Mouse (Mus musculus) retina, adult 2 months (tissue): ENCODE data around the gene Fam107b.

Source experiments
- DNase-seq: peaks from one replicate; pipeline ENCODE4 v3.0.0-alpha.2; 2012; ENCODE audit warnings: low read depth, low spot score

Fam107b gene

DNA sequence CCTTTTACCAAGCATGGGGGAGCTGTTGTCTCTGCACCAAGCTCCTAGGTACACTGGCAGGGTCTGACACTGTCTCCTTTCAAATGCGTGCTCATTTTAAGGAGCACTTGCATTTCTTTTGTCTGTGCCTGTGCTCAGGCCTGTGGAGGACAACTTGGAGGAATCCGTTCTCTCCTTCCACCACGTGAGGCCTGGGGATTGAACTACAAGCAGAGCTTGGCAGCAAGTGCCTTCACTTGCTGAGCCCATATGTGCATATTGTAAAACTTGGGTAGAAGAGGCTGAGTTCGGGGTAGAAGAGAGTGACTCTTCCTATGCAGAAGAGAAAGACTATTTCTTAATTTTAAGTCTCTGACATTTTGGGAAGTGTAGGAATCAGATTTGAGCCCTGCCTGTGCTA lies 202.8 kb downstream of the Fam107b start:
- DNase-seq = no peak

DNA sequence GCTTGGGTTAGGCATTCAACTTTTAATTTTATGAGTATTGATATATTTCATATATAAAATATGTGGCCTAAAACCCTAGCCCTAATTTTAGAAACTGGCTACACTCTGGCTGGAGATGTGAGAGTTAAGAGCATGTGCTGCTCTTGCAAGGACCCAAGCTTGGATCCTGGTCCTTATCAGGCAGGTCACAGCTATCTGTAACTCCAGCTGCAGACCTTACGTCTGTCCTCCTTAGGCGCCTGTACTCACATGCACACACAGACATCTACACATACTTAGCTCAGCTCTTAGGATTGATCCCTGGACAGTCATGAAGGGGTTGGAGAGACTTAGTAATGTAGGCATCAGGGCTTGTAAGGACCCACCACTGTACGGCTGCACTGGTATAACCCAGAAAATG lies 205.3 kb downstream of the Fam107b start:
- no peak for DNase-seq

GRCm38 (mm10) chr2:3776045-3776444 lies 205.8 kb downstream of the Fam107b start:
- DNase-seq = no peak

- no peak for DNase-seq
These were observed 207.4 kb downstream of the Fam107b start for GRCm38 (mm10) chr2:3777696-3778095.

- no peak for DNase-seq
These were observed 215.3 kb downstream of the Fam107b start for GRCm38 (mm10) chr2:3785546-3785945.

DNA sequence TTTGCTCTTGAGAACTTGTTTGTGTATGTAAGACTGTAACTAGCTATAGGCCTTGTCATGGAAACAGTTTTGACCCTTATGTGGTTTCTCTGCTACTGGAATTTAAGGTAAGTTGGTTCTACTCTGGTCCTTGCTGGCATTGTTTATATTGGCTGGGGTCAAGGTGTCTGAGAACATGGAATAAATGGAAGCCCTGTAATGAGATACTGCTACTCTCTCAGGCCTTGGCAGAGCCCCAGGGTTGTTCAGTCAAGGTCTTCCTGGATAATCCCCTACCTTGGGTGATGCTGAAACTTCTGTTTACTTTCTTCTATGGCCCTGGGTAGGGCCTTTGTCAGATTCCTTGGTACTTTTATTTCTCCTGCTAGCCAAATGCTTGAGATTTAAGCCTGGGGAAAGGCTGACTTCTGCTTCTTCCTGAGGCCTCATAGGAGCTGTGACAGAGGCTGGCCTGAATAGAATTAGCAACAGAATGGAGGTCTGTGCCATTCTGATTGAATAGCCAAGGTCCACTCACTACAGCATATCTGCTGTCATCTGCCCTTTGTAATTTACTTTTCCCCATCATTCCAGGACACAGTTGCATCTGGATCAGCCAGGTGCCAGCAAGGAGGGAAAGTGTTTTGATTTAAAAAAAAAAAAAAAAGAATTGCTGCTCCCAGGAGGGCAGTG lies 217.6 kb downstream of the Fam107b start:
- DNase-seq = no peak

- DNase-seq = no peak
These were observed 218.1 kb downstream of the Fam107b start for GRCm38 (mm10) chr2:3788424-3788786.

DNA sequence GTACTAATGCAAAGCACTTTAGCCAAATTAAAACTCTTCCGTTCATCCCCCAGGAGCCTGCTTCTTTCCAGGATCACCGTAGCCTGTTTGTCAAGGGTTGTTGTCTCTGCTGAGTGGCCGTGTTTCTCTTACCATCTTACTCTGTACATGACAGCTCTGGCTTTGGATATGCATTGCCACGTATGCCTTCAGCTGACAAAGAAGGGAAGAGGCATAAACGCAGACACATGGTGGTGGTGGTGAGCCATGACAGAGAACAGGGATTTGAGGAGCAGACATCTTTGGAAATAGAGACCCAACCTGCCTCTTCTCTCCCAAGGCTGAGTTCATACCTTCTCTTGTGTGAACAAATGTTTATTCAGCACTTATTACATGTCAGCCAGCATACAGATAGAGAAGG lies 226.3 kb downstream of the Fam107b start:
- no peak for DNase-seq

DNA sequence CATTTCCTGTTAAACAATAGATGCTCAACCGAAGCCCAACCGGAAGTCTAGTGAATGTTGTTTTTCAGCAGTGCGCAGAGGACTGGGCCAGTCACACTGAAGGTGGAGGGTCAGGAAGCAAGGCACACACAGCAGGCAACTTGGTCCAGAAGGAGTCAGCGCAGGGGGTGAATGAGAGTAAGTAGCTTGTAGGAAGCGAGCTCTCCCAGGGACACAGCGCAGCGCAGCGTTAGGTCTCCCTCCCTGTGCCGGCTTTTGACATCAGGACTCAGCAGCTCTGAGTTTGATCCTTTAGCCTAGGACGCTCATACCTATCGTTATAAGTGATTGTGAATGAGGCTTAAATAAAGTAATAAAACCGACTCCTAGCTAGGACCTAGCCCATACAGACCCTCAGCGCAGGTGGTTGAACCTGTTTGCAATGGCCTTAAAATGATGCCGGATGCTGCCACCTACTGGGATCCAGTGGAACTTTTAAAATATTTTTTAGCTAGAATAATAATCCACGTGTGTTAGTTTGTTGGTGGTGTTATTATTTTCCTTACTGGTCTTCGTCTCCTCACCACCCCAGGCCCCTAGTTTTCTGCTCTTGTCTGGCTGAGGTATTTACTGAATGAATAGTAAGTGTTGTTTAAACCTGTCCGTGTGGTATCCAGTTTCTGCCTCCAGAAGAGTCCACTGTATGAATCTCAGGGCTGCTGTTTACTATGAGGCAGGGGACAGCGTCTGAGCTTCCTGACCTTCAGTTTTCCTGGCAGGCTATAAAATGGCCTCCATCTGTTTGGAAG lies 229.7 kb downstream of the Fam107b start:
- DNase-seq = peak; percentile 23

- no peak for DNase-seq
These were observed 230.2 kb downstream of the Fam107b start for GRCm38 (mm10) chr2:3800555-3800878.

DNA sequence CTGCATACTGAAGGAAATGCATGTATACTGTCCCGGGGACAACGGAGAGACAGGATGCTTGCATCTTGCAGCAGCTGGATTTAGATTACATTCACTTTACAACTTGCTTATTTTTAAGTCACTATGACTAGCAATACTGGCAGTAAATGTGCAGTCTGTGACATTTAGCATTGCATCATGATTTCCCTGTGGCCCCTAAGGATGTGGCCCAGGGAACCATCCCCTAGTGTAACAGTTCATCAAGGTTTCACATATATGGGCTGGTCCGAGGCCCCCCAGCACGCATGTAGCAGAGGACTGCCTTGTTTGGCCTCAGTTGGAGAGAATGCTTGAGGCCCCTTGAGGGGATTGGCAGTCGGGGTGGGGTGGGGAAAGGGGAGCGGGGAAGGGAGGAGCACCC lies 235.5 kb downstream of the Fam107b start:
- DNase-seq = no peak

DNA sequence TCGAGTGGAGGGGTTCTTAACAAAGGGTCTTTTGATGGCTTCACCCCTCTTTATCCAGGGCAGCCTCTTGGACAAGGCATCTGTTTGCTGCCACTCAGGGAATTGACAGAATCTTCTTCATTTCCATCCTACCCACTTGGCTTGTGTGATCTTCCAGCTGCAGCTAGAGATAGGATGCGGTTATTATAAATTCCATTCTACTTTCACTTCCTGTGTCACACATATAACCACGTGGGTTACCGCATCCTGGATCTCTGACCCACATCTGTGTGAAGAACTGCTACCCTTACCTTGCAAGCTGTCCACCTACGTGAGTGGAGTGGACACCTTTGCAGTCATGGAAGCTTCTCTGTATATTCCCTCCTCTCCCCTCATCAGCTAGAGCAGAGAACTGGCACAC lies 240.0 kb downstream of the Fam107b start:
- no peak for DNase-seq

DNA sequence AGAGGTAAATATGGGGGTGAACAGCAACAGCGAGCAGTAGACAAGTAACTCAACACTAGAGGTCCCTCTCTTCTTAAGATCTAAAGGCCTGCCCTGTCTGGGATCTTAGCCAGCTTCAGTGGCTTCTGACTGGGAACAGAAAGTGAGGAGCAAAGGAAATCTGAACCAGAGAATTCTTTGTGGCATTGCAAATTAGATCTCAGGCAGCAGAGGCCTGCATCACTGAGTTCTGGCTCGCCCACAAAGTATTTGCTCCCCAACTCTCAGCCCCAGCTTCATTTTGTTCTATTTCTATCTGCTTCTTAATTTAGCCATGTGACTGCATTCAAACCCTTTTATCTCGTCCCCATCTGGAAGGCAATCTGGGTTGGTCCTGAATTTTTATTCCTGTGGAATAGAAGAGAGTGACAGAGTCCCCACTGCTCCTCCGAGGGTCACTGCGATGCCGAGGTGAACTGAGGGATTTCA lies 245.9 kb downstream of the Fam107b start:
- DNase-seq = peak; percentile 15

DNA sequence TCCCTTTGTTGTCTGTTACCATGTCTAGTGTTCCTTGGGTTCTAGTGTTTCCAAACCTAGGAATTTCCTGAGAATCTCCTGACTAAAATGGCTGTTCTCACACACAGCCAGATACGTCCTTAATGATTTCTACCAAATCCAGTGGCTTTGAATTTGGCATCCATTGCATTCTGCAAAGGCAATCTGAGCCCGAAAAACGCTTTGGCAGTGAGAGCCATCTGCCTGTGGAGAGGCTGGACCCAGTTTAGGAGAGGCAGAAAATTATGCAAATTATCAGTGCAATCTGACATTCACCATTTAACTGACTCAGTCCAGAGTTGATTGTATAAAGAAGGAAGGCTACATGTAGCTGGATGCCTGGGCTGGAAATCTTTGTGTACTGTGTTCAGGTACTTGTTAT lies 247.3 kb downstream of the Fam107b start:
- DNase-seq = no peak

GRCm38 (mm10) chr2:3822483-3823455 lies 252.5 kb downstream of the Fam107b start:
- no peak for DNase-seq
